Mouse (Mus musculus) cerebellum, adult 2 months (tissue): ENCODE data around the gene Hist1h4h.

Experiments
- CTCF ChIP-seq: fragments of 200-500 bp; IDR thresholded peaks from 2 replicates; pipeline ENCODE4 v1.5.1; 2011; ENCODE audit warnings: low read depth, mild to moderate bottlenecking, control low read depth, low read length, moderate library complexity, borderline replicate concordance; ENCODE audit not compliant: insufficient read depth
- POLR2A ChIP-seq: fragments of 200-500 bp; IDR thresholded peaks from 2 replicates; pipeline ENCODE4 v1.6.1; 2011; ENCODE audit warnings: low read length, control low read depth, borderline replicate concordance; ENCODE audit not compliant: insufficient read depth

DNA sequence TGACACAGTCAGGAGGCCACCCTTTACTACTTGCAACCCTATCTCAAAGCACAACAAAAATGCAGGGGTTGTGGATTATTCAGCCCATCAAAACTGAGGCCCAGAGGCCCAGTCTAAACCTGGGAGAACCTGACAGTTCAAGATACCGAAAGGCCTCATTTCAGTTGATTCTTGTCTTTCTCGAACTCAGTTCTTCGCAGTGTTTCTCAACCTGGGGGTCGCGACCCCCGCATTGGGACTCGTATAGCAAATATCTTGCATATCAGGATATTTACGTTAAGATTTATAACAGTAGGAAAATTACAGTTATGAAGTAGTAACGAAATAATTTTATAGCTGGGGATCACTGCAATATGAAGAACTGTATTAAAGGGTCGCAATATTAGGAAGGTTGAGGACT lies 4.9 kb upstream of the Hist1h4h start:
- TF ChIP-seq POLR2A, result no peak
- no peak for TF ChIP-seq CTCF
